Mouse (Mus musculus): ENCODE measurements around the gene Pnp. TPM values are rescaled to one million over a fixed set of nuclear protein-coding genes. Genes with fewer than 3 reads are reported as not detected.
"Not testable (repeated sequence)": the region's sequence is repeated elsewhere in the genome, so short reads cannot be mapped to it uniquely, and the experiment has no call there.

Pnp gene
- polyA plus RNA-seq, 1 experiment from 2014 or later: 24.6 TPM

DNA sequence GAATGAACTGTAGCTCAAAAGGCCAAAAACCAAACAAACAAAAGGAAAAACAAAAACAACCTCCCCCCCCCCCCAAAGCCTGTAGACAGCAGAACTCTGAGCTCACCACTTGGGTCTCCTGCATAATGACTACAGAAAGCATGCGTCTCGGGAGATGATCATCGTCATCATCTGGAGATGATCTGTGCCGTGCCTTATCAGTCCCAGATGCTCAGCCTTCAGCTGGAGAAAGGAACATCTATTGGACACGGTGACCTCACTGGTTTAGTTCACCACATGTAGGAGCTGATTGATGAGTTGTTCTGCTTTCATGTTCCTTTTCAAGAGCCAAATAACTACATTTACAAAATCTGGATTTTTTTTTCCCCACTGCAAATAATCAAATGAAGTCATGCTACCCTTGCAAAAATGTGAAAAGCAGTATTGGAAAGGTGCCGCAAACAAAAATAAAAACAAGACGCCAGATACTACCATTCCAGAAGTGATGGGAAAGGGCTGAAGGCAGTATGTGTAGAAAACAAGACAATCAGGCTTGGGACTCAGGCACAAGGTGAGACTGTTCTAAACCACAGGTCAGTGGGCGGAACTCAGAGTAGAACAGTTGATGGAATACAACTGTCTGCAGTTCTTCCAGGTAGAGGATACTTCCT lies 76.4 kb downstream of the Pnp start, which contains the start of gene Rnase10:
TSS of gene Rnase10 (plus strand) at position 600 of the 650 bp plus-strand sequence.
- H3K4me2 ChIP-seq (ENCODE audit: low read length): no peak within 1 kb of the TSS
- H3K4me3 ChIP-seq (replicated peaks; ENCODE audit: low read depth, low read length): no peak within 1 kb of the TSS
- 90% methylated on average over 8 of the region's 8 CpGs for WGBS
- H3K27me3 ChIP-seq (ENCODE audit: control insufficient read depth, insufficient read depth, low read length): no peaks in the 10 kb centered on the region
- ATAC-seq (ENCODE audit: low FRiP score, low TSS enrichment) (no peak), DNase-seq (no peak)
- no peak within 1 kb of the TSS for H3K27ac ChIP-seq (replicated peaks; ENCODE audit: low read depth, low read length)
- no peaks in the 10 kb centered on the region for H3K4me1 ChIP-seq (ENCODE audit: control insufficient read depth, insufficient read depth, low read length)
- no peaks in the 10 kb centered on the region for H3K36me3 ChIP-seq (ENCODE audit: control insufficient read depth, insufficient read depth, low read length)
- H3K9ac ChIP-seq (replicated peaks; ENCODE audit: low read length): no peak within 1 kb of the TSS
- no peaks in the 10 kb centered on the region for H3K9me3 ChIP-seq (ENCODE audit: control insufficient read depth, low read length)

DNA sequence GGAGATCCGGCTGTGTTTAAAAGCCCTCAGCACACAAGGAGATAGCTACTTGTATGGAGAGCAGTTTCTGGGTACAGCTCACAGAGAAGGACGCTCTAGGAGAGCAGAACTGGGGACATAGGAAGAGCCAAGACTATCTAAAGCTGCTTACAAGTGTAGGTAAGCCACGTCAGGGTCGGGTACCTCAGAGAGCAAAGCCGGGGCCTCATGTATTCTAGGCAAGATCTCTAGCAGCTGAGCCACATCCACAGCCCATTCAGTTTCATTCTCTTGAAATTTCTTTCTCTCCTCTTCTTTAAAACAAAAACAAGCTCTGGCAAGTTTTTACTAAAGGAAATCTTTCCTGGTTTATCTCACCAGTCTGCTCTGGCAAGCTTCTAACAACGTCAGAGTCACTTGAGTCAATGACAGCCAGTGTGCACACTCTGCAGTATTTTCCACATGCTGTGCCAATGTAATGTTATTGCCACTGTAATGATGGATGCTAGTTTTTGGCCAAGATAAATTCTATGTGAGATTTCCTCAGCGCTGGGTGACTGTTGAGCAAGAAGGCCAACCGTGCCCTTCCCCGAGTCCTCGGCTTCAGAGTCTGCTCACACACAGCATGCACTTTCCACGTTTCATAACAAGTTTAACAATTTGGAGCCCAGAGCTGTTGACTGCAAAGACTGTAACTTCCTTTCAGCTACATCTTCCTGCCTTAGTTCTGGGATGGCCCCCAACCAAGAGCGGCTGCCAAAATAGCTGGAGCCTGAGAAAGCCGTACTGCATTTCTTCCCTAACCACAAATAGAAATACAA lies 77.2 kb downstream of the Pnp start:
- Histone ChIP-seq H3K4me3 (replicated peaks; ENCODE audit: low read depth, low read length) (no peak overlapping the region), H3K9me3 (ENCODE audit: control insufficient read depth, low read length) (no peaks in the 10 kb centered on the region), H3K27me3 (ENCODE audit: control insufficient read depth, insufficient read depth, low read length) (no peaks in the 10 kb centered on the region), H3K4me2 (ENCODE audit: low read length) (no peak overlapping the region), H3K36me3 (ENCODE audit: control insufficient read depth, insufficient read depth, low read length) (no peaks in the 10 kb centered on the region), H3K27ac (replicated peaks; ENCODE audit: low read depth, low read length) (no peak overlapping the region), H3K4me1 (ENCODE audit: control insufficient read depth, insufficient read depth, low read length) (no peaks in the 10 kb centered on the region), H3K9ac (replicated peaks; ENCODE audit: low read length) (no peak overlapping the region)
- DNase-seq (no peak), ATAC-seq (ENCODE audit: low FRiP score, low TSS enrichment) (no peak)
- 86% methylated on average over 13 of the region's 13 CpGs for WGBS

DNA sequence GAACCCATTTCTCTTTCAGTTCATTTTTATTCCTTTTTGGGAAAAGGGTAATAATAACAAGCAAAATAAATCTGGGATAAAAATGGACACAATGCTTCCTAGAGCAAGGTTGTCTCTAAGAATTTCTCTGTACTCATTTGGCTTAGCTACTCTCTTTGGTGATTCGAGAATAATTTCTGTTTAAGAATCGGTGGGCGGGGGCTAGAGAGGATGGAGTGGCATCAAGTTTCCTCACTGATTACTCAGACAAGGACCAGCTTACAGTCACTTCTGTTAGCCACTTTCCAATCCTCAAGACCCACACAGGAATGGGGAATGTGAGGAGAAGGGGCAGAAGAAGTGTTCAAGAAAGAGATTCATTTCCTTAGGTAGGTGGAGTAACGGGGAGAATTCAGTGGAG lies 77.9 kb downstream of the Pnp start:
- Histone ChIP-seq H3K4me2 (ENCODE audit: low read length) (no peak overlapping the region), H3K9me3 (ENCODE audit: control insufficient read depth, low read length) (no peaks in the 10 kb centered on the region), H3K27me3 (ENCODE audit: control insufficient read depth, insufficient read depth, low read length) (no peaks in the 10 kb centered on the region), H3K27ac (replicated peaks; ENCODE audit: low read depth, low read length) (no peak overlapping the region), H3K4me1 (ENCODE audit: control insufficient read depth, insufficient read depth, low read length) (no peaks in the 10 kb centered on the region), H3K4me3 (replicated peaks; ENCODE audit: low read depth, low read length) (no peak overlapping the region), H3K36me3 (ENCODE audit: control insufficient read depth, insufficient read depth, low read length) (no peaks in the 10 kb centered on the region), H3K9ac (replicated peaks; ENCODE audit: low read length) (no peak overlapping the region)
- 91% methylated on average over 4 of the region's 4 CpGs for WGBS
- no peak for DNase-seq
- no peak for ATAC-seq (ENCODE audit: low FRiP score, low TSS enrichment)

DNA sequence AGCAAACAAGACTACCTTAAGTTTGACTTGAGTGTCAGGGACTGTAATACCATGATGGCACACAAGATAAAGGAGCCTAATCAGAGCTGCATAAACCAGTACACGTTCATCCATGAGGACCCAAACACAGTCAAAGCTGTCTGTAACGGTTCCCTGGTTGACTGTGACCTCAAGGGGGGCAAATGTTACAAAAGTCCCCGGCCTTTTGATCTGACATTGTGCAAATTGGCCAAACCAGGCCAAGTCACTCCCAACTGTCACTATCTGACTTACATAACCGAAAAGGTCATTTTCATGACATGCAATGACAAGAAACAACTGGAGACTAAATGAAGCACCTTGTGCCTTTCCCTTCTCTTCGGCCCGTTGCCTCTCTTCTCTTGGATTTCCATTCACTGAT lies 78.7 kb downstream of the Pnp start:
- H3K9me3 ChIP-seq (ENCODE audit: control insufficient read depth, low read length): no peaks in the 10 kb centered on the region
- H3K27me3 ChIP-seq (ENCODE audit: control insufficient read depth, insufficient read depth, low read length): no peaks in the 10 kb centered on the region
- DNase-seq (no peak), ATAC-seq (ENCODE audit: low FRiP score, low TSS enrichment) (no peak)
- no peak overlapping the region for H3K4me2 ChIP-seq (ENCODE audit: low read length)
- H3K4me1 ChIP-seq (ENCODE audit: control insufficient read depth, insufficient read depth, low read length): no peaks in the 10 kb centered on the region
- 87% methylated on average over 6 of the region's 6 CpGs for WGBS
- H3K27ac ChIP-seq (replicated peaks; ENCODE audit: low read depth, low read length): no peak overlapping the region
- H3K4me3 ChIP-seq (replicated peaks; ENCODE audit: low read depth, low read length): no peak overlapping the region
- H3K9ac ChIP-seq (replicated peaks; ENCODE audit: low read length): no peak overlapping the region
- H3K36me3 ChIP-seq (ENCODE audit: control insufficient read depth, insufficient read depth, low read length): no peaks in the 10 kb centered on the region

DNA sequence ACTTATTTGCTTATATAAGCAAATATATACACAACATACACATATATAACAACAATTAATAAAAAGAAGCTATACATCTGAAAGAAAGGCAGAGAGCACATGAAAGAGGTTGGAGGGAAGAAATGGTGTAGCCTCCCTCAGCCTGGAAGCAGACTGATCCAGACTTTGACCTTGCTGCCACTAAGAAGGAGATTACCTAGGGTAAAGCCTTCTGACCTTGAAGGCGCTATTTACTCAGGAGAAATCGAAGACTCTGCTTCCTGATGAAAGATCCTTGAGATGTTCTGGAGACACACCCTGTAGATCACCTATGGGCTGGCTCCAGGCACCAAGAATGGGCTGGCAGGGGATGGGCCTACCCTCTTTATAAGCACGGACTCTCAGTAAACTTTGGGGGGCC lies 83.8 kb downstream of the Pnp start:
- not testable (repeated sequence) for H3K36me3 ChIP-seq (ENCODE audit: control insufficient read depth, insufficient read depth, low read length)

More for the DNA sequence above, 83.8 kb downstream of the Pnp start:
- not testable (repeated sequence) for H3K4me2 ChIP-seq (ENCODE audit: low read length); H3K9ac ChIP-seq (replicated peaks; ENCODE audit: low read length); H3K4me1 ChIP-seq (ENCODE audit: control insufficient read depth, insufficient read depth, low read length); H3K27ac ChIP-seq (replicated peaks; ENCODE audit: low read depth, low read length); DNase-seq; H3K9me3 ChIP-seq (ENCODE audit: control insufficient read depth, low read length); H3K4me3 ChIP-seq (replicated peaks; ENCODE audit: low read depth, low read length); ATAC-seq (ENCODE audit: low FRiP score, low TSS enrichment); H3K27me3 ChIP-seq (ENCODE audit: control insufficient read depth, insufficient read depth, low read length)
- 92% methylated on average over 3 of the region's 3 CpGs for WGBS

Other genes starting within 250 kb of the Pnp start
- gene Olfr747, start 237.9 kb upstream of the Pnp start, polyA plus RNA-seq (2014; fragmentation: Nextera tagmentation; extraction: Ambion mirVana): not detected in 2 replicates
- gene Olfr748, start 223.7 kb upstream of the Pnp start, polyA plus RNA-seq (2014; fragmentation: Nextera tagmentation; extraction: Ambion mirVana): not detected in 2 replicates
- not detected in 2 replicates for gene Olfr749, start 186.0 kb upstream of the Pnp start, polyA plus RNA-seq (2014; fragmentation: Nextera tagmentation; extraction: Ambion mirVana)
- 133 and 138 TPM in 2 replicates for gene Ttc5, start 145.6 kb upstream of the Pnp start, polyA plus RNA-seq (2014; fragmentation: Nextera tagmentation; extraction: Ambion mirVana)
- 0.15 TPM in 1 of 2 replicates, not detected in the other for gene Ccnb1ip1, start 123.3 kb upstream of the Pnp start, polyA plus RNA-seq (2014; fragmentation: Nextera tagmentation; extraction: Ambion mirVana)
- gene Parp2, start 123.2 kb upstream of the Pnp start, polyA plus RNA-seq (2014; fragmentation: Nextera tagmentation; extraction: Ambion mirVana): 47.9 and 51.2 TPM in 2 replicates
- 2.0 and 3.4 TPM in 2 replicates for gene Tep1, start 60.5 kb upstream of the Pnp start, polyA plus RNA-seq (2014; fragmentation: Nextera tagmentation; extraction: Ambion mirVana)
- gene Klhl33, start 33.6 kb upstream of the Pnp start, polyA plus RNA-seq (2014; fragmentation: Nextera tagmentation; extraction: Ambion mirVana): 0.76 and 1.4 TPM in 2 replicates
- 110 and 116 TPM in 2 replicates for gene Osgep, start 6.2 kb upstream of the Pnp start, polyA plus RNA-seq (2014; fragmentation: Nextera tagmentation; extraction: Ambion mirVana)
- gene Apex1, start 6.1 kb upstream of the Pnp start, polyA plus RNA-seq (2014; fragmentation: Nextera tagmentation; extraction: Ambion mirVana): 223 and 227 TPM in 2 replicates
- gene Pip4p1, start 226 bp upstream of the Pnp start, polyA plus RNA-seq (2014; fragmentation: Nextera tagmentation; extraction: Ambion mirVana): 90.3 and 119 TPM in 2 replicates
- 0.95 TPM in 1 of 2 replicates, not detected in the other for gene Gm49342, start 13.4 kb downstream of the Pnp start, polyA plus RNA-seq (2014; fragmentation: Nextera tagmentation; extraction: Ambion mirVana)
- gene Pnp2, start 24.9 kb downstream of the Pnp start, polyA plus RNA-seq (2014; fragmentation: Nextera tagmentation; extraction: Ambion mirVana): 0.19 and 0.50 TPM in 2 replicates
- not detected in 2 replicates for gene Rnase10, start 76.7 kb downstream of the Pnp start, polyA plus RNA-seq (2014; fragmentation: Nextera tagmentation; extraction: Ambion mirVana)
- gene Rnase9, start 110.8 kb downstream of the Pnp start, polyA plus RNA-seq (2014; fragmentation: Nextera tagmentation; extraction: Ambion mirVana): not detected in 2 replicates
- not detected in 2 replicates for gene Rnase11, start 119.1 kb downstream of the Pnp start, polyA plus RNA-seq (2014; fragmentation: Nextera tagmentation; extraction: Ambion mirVana)
- 0.34 and 0.59 TPM in 2 replicates for gene Rnase12, start 126.6 kb downstream of the Pnp start, polyA plus RNA-seq (2014; fragmentation: Nextera tagmentation; extraction: Ambion mirVana)
- 0.11 TPM in 1 of 2 replicates, not detected in the other for gene Olfr750, start 143.4 kb downstream of the Pnp start, polyA plus RNA-seq (2014; fragmentation: Nextera tagmentation; extraction: Ambion mirVana)
- 9.6 and 12.7 TPM in 2 replicates for gene Rnase4, start 160.0 kb downstream of the Pnp start, polyA plus RNA-seq (2014; fragmentation: Nextera tagmentation; extraction: Ambion mirVana)
- 1.5 and 2.7 TPM in 2 replicates for gene Ang, start 160.1 kb downstream of the Pnp start, polyA plus RNA-seq (2014; fragmentation: Nextera tagmentation; extraction: Ambion mirVana)
- not detected in 2 replicates for gene Eddm3b, start 183.3 kb downstream of the Pnp start, polyA plus RNA-seq (2014; fragmentation: Nextera tagmentation; extraction: Ambion mirVana)
- gene Rnase6, start 192.8 kb downstream of the Pnp start, polyA plus RNA-seq (2014; fragmentation: Nextera tagmentation; extraction: Ambion mirVana): 1.1 TPM in 1 of 2 replicates, not detected in the other
- 0.23 TPM in 1 of 2 replicates, not detected in the other for gene Rnase1, start 215.7 kb downstream of the Pnp start, polyA plus RNA-seq (2014; fragmentation: Nextera tagmentation; extraction: Ambion mirVana)
- not detected in 2 replicates for gene Rnase2b, start 231.2 kb downstream of the Pnp start, polyA plus RNA-seq (2014; fragmentation: Nextera tagmentation; extraction: Ambion mirVana)